Mouse (Mus musculus) hindbrain, postnatal 0 days (tissue): ENCODE data around the gene Prap1. TPM values are rescaled to one million over a fixed set of nuclear protein-coding genes. Genes with fewer than 3 reads are reported as not detected.
"Not testable (repeated sequence)": the region's sequence is repeated elsewhere in the genome, so short reads cannot be mapped to it uniquely, and the experiment has no call there.

ENCODE experiments used
- ATAC-seq: fragments of 200-750 bp; cut with Nextera tagmentation; 2 replicates; pipeline ENCODE4 v1.8.0; 2017; ENCODE audit warnings: mild to moderate bottlenecking, moderate TSS enrichment, moderate library complexity
- DNase-seq: peaks from one replicate; pipeline ENCODE4 v3.0.0-alpha.2; 2015; ENCODE audit warnings: low spot score
- H3K27ac ChIP-seq: fragments of 300-500 bp; sonication (generic); 2 replicates; pipeline ENCODE4 v1.5.1; 2014; ENCODE audit warnings: mild to moderate bottlenecking
- H3K27me3 ChIP-seq: fragments of 300-500 bp; sonication (generic); 2 replicates; pipeline ENCODE4 v1.6.1; 2014; ENCODE audit warnings: low read length, mixed read lengths; ENCODE audit not compliant: insufficient read depth
- H3K36me3 ChIP-seq: fragments of 300-500 bp; sonication (generic); 2 replicates; pipeline ENCODE4 v1.6.1; 2014; ENCODE audit warnings: low read length, mixed read lengths; ENCODE audit not compliant: insufficient read depth
- H3K4me1 ChIP-seq: fragments of 300-500 bp; sonication (generic); 2 replicates; pipeline ENCODE4 v1.6.1; 2014; ENCODE audit warnings: antibody characterized with exemption, low read length, mixed read lengths; ENCODE audit not compliant: insufficient read depth
- H3K4me2 ChIP-seq: fragments of 300-500 bp; sonication (generic); 2 replicates; pipeline ENCODE4 v1.6.1; 2014; ENCODE audit warnings: low read depth, mild to moderate bottlenecking, low read length, moderate library complexity, mixed read lengths
- H3K4me3 ChIP-seq: fragments of 300-500 bp; sonication (generic); 2 replicates; pipeline ENCODE4 v1.5.1; 2014; ENCODE audit warnings: low read length
- H3K9ac ChIP-seq: fragments of 300-500 bp; sonication (generic); replicated peaks from 2 replicates; pipeline ENCODE4 v1.6.1; 2014; ENCODE audit warnings: mild to moderate bottlenecking, low read length, moderate library complexity, mixed read lengths
- H3K9me3 ChIP-seq: fragments of 300-500 bp; sonication (generic); 2 replicates; pipeline ENCODE4 v1.6.1; 2016; ENCODE audit warnings: low read length, mixed read lengths
- CTCF ChIP-seq: IDR thresholded peaks from 2 replicates; pipeline ENCODE4 v1.5.1; 2016; ENCODE audit warnings: antibody characterized with exemption, control low read depth, low read depth
- WGBS: fragments of 180-500 bp; shearing (Covaris S2); extraction: QIAGEN DNeasy Blood & Tissue Kit; methylation state at CpG from one replicate; pipeline ENCODE4 v1.1.7; 2014; 5-methylcytosine and 5-hydroxymethylcytosine counted together
- polyA plus RNA-seq: library from polyadenylated mRNA; unstranded; fragments of >200 nt; fragmentation: Nextera tagmentation; extraction: Ambion mirVana; gene quantifications from 2 replicates; pipeline ENCODE4 v1.2.1, GENCODE M21; 2015
- total RNA-seq: library from RNA; depleted of rRNA; stranded (reverse); fragments of >200 nt; gene quantifications from 2 replicates; pipeline ENCODE4 v1.2.3, GENCODE M21; 2014

Prap1 gene
- total and polyA plus RNA-seq, 2 experiments from 2014 or later = not detected

GRCm38 (mm10) chr7:140127911-140128310 lies 34.7 kb downstream of the Prap1 start:
- no peak for TF ChIP-seq CTCF
- WGBS = 90% methylated on average over 2 of the region's 2 CpGs
- ATAC-seq = no peak
- no peaks in the 10 kb centered on the region for H3K4me1 ChIP-seq
- H3K4me3 ChIP-seq = no peak overlapping the region
- no peaks in the 10 kb centered on the region for H3K27me3 ChIP-seq
- no peaks in the 10 kb centered on the region for H3K36me3 ChIP-seq
- H3K9me3 ChIP-seq = no peaks in the 10 kb centered on the region
- H3K27ac ChIP-seq = no peak overlapping the region
- no peak overlapping the region for H3K4me2 ChIP-seq
- no peak for DNase-seq
- H3K9ac ChIP-seq = no peak overlapping the region

GRCm38 (mm10) chr7:140132184-140132583 lies 39.0 kb downstream of the Prap1 start:
- H3K27me3 ChIP-seq, H3K4me2 ChIP-seq, DNase-seq, ATAC-seq, H3K4me3 ChIP-seq, H3K27ac ChIP-seq, H3K9me3 ChIP-seq, H3K4me1 ChIP-seq, H3K36me3 ChIP-seq, H3K9ac ChIP-seq: not testable (repeated sequence)
- 95% methylated on average over 6 of the region's 7 CpGs for WGBS

GRCm38 (mm10) chr7:140134033-140134432 lies 40.8 kb downstream of the Prap1 start:
- not testable (repeated sequence) for H3K27ac ChIP-seq, H3K4me1 ChIP-seq, H3K36me3 ChIP-seq, H3K4me3 ChIP-seq, H3K9me3 ChIP-seq, ATAC-seq, H3K27me3 ChIP-seq, H3K4me2 ChIP-seq, H3K9ac ChIP-seq, DNase-seq
- whole genome bisulfite sequencing = 95% methylated on average over 5 of the region's 7 CpGs

GRCm38 (mm10) chr7:140135106-140135770 lies 42.0 kb downstream of the Prap1 start:
- ATAC-seq (no peak), DNase-seq (no peak)
- no peak overlapping the region for H3K4me2 ChIP-seq
- TF ChIP-seq CTCF = no peak
- H3K9me3 ChIP-seq = no peaks in the 10 kb centered on the region
- 87% methylated on average over 5 of the region's 5 CpGs for WGBS
- H3K27ac ChIP-seq = no peak overlapping the region
- H3K4me1 ChIP-seq = peaks cover 3% of the 10 kb centered on the region; the same call in 1 of the 2 replicates
- H3K27me3 ChIP-seq = no peaks in the 10 kb centered on the region
- H3K36me3 ChIP-seq = no peaks in the 10 kb centered on the region
- no peak overlapping the region for H3K9ac ChIP-seq
- no peak overlapping the region for H3K4me3 ChIP-seq

DNA sequence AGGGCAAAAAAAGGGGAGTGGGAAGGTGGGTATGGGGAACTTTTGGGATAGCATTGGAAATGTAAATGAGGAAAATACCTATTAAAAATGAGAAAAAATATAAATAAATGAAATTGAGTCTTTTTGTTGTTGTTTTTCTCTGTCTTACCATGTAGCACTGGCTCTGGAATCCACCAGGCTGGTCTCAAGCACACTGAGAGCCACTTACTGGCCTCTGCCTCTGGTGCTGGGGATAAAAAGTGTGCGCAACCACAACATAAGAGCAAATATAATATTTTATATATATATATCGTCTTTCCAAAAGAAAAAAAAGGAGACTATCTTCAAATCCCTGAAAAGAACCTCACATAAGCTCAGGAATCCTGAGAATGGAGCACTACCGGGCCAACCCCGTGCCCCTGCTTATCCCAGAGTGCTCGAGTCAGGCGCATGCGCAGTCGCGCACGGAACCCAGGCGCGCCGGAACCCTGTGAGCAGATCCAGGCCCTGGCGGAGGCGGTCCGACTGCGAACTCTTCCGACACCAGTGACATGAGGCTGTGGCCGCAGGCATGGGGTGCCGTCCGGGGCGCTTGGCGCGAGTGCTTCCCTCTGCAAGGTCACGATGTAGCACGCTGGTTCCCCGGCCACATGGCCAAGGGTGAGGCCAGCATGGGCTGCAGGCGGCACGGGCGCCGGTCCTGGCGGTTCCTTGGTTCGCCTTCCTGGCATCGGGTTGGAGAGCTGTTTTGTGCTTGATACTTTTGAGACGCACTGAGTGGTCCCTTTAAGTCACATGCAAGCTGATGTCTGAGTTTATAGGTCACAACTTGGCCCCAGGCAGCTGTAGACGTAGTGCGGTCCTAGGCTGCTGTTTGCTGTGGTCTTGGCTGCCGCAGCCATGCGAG lies 44.2 kb downstream of the Prap1 start, which contains the start of gene Mtg1:
Mtg1 (plus strand) TSS at position 430 of the 886 bp plus-strand sequence.
- peak within 1 kb of the TSS; percentile 61 for H3K4me3 ChIP-seq
- no peaks in the 10 kb centered on the region for H3K36me3 ChIP-seq
- DNase-seq (peak; percentile 98), ATAC-seq (peak; percentile 98)
- TF ChIP-seq CTCF = peak; percentile 4; the same call in 1 of the 2 replicates
- WGBS = 2% methylated on average over 39 of the region's 39 CpGs
- H3K27me3 ChIP-seq = no peaks in the 10 kb centered on the region
- H3K4me2 ChIP-seq = peak within 1 kb of the TSS; percentile 92
- peak within 1 kb of the TSS; percentile 90 for H3K27ac ChIP-seq
- peaks cover 3% of the 10 kb centered on the region; the same call in 1 of the 2 replicates for H3K4me1 ChIP-seq
- H3K9ac ChIP-seq = peak within 1 kb of the TSS; percentile 76
- no peaks in the 10 kb centered on the region for H3K9me3 ChIP-seq

- peak overlapping the region; percentile 61 for H3K4me3 ChIP-seq
- peaks cover 3% of the 10 kb centered on the region; the same call in 1 of the 2 replicates for H3K4me1 ChIP-seq
- no peak for TF ChIP-seq CTCF
- peak overlapping the region; percentile 92 for H3K4me2 ChIP-seq
- H3K36me3 ChIP-seq = no peaks in the 10 kb centered on the region
- H3K9ac ChIP-seq = peak overlapping the region; percentile 76
- peak overlapping the region; percentile 90 for H3K27ac ChIP-seq
- H3K27me3 ChIP-seq = no peaks in the 10 kb centered on the region
- no peaks in the 10 kb centered on the region for H3K9me3 ChIP-seq
- WGBS = 0% methylated on average over 8 of the region's 8 CpGs
- ATAC-seq = no peak
- no peak for DNase-seq
Measured at GRCm38 (mm10) chr7:140138021-140138310, 44.8 kb downstream of the Prap1 start.
